Mouse (Mus musculus) midbrain, embryonic 12.5 days (tissue): ENCODE measurements at regions not wholly inside any gene's neighbourhood (a gene's known extent, or its start where the extent isn't known, plus 50 kb on each side); places are given as distances from the start of the nearest gene placed in this dataset.

Source experiments
- ATAC-seq: fragments of 200-750 bp; cut with Nextera tagmentation; 2 replicates; pipeline ENCODE4 v1.8.0; 2017; ENCODE audit warnings: low read depth, moderate TSS enrichment, moderate library complexity; ENCODE audit not compliant: low FRiP score
- H3K27ac ChIP-seq: fragments of 300-500 bp; sonication (generic); replicated peaks from 2 replicates; pipeline ENCODE4 v1.5.1; 2016; ENCODE audit warnings: mild to moderate bottlenecking
- H3K27me3 ChIP-seq: fragments of 300-500 bp; sonication (generic); 2 replicates; pipeline ENCODE4 v1.6.1; 2016; ENCODE audit warnings: mild to moderate bottlenecking
- H3K36me3 ChIP-seq: fragments of 300-500 bp; sonication (generic); 2 replicates; pipeline ENCODE4 v1.6.1; 2016
- H3K4me1 ChIP-seq: fragments of 300-500 bp; sonication (generic); 2 replicates; pipeline ENCODE4 v1.6.1; 2016
- H3K4me2 ChIP-seq: fragments of 300-500 bp; sonication (generic); replicated peaks from 2 replicates; pipeline ENCODE4 v1.6.1; 2016; ENCODE audit warnings: mild to moderate bottlenecking, moderate library complexity
- H3K4me3 ChIP-seq: fragments of 300-500 bp; sonication (generic); 2 replicates; pipeline ENCODE4 v1.5.1; 2016; ENCODE audit warnings: mild to moderate bottlenecking
- H3K9ac ChIP-seq: fragments of 300-500 bp; sonication (generic); replicated peaks from 2 replicates; pipeline ENCODE4 v1.6.1; 2016; ENCODE audit warnings: mild to moderate bottlenecking, moderate library complexity
- H3K9me3 ChIP-seq: fragments of 300-500 bp; sonication (generic); 2 replicates; pipeline ENCODE4 v1.6.1; 2016; ENCODE audit warnings: mild to moderate bottlenecking
- WGBS: fragments of 180-500 bp; shearing (Covaris S2); methylation state at CpG from one replicate; pipeline ENCODE4 v1.1.7; 2016; 5-methylcytosine and 5-hydroxymethylcytosine counted together

DNA sequence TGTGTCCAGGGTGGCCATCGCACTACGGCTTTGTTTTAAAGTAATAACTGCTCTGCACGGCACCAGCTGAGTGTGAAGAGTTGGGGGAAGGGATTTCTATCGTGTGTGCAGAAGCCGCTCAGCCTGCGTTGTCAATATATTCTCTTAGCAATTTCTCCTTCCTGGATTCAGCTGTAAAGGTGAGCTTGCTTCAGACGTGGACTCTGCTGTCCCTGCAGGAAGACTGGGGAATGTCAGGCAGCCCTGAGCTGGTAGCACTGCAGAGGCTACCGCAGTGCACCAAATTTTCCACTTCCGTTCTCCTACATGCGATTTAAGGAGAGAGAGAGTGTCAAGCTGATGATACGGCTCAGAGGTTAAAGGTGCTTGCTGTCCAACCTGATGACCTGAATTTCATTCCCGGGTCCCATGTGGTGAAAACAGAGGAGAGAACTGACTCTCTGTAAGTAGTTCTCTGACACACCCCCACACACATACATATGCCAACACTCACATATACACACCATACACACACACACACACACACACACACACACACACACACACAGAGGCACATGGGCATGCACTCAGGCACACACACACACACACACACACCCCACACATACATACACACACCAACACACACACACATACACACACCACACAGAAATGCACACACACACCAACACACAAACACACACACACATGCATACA is 59.9 kb upstream of the Prelid3b start:
- 69% methylated on average over 12 of the region's 12 CpGs for WGBS
- ATAC-seq: 0 out of 2 replicates have a peak, but pooled peaks have one; percentile 56
- H3K36me3 ChIP-seq: no peaks in the 10 kb centered on the region

DNA sequence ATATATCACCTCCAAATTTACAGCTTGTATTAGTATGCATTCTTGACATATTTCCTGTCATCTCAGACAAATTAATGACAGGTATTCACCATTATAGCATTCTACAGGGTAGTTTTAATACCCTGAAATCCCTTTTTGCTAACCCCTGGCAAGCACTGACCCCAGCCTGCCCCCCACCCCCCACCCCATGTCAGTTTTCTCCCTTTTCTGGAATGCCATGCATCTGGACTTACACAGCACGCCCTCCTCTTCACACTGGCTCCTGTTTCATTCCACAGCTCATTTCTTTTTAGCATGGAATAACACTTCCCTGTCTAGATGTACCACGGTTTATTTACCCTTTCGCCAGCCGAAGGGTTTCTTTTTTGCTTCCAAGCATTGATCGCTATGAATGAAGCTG is 67.8 kb upstream of the Prelid3b start:
- Histone ChIP-seq H3K36me3 (no peaks in the 10 kb centered on the region), H3K27ac (no peak overlapping the region), H3K27me3 (no peaks in the 10 kb centered on the region), H3K4me2 (no peak overlapping the region), H3K4me3 (no peak overlapping the region), H3K9me3 (no peaks in the 10 kb centered on the region), H3K9ac (no peak overlapping the region), H3K4me1 (no peaks in the 10 kb centered on the region)
- no peak for ATAC-seq
- WGBS: 75% methylated on average over 5 of the region's 5 CpGs

More for the DNA sequence above, 59.9 kb upstream of the Prelid3b start:
- no peaks in the 10 kb centered on the region for H3K27me3 ChIP-seq
- no peaks in the 10 kb centered on the region for H3K9me3 ChIP-seq
- no peak overlapping the region for H3K9ac ChIP-seq
- H3K4me1 ChIP-seq: no peaks in the 10 kb centered on the region
- H3K4me3 ChIP-seq: no peak overlapping the region
- H3K4me2 ChIP-seq: no peak overlapping the region
- H3K27ac ChIP-seq: no peak overlapping the region

DNA sequence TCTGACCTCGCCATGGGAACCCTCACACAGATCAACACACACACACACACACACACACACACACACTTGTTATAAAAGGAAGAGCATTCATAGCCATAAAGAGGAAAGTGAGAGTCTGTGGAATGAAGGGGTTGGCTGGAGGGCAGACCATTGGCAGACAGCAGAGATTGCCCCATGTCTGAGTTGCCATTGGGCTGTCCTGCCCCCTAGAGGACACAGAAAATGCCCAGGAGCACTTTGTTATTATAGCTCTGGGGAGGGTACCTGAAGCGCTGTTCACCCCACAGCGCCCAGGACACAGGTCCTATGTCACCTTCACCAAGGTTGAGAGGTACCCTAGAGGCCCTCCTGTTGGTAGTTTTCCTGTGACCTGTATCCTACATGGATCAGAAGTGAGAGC is 74.3 kb upstream of the Prelid3b start:
- H3K4me1 ChIP-seq: no peaks in the 10 kb centered on the region
- no peaks in the 10 kb centered on the region for H3K27me3 ChIP-seq
- no peaks in the 10 kb centered on the region for H3K9me3 ChIP-seq
- no peaks in the 10 kb centered on the region for H3K36me3 ChIP-seq
- no peak for ATAC-seq
- WGBS: 82% methylated on average over 3 of the region's 3 CpGs
- no peak overlapping the region for H3K4me2 ChIP-seq
- H3K4me3 ChIP-seq: no peak overlapping the region
- H3K9ac ChIP-seq: no peak overlapping the region
- no peak overlapping the region for H3K27ac ChIP-seq

DNA sequence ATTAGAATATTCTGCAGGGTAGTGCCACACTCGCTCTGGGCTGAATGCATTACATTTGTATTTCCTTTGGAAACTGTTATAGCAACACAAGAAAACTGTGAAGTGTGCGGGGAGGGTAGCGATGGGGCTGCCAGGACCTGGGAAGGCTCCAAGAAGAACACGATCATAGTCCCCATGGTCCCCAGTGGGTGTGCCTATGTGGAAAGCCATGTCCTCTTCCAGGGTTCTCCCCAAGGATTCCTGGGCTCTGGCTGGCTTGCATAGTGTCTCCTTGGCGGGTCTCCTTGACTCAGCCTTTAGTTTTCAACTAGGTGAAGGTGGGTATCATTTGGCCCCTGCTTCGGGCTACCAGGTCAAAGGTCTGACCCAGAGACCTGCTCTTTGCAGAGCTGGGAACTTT is 74.8 kb upstream of the Prelid3b start:
- no peak for ATAC-seq
- H3K9me3 ChIP-seq: no peaks in the 10 kb centered on the region
- H3K4me2 ChIP-seq: no peak overlapping the region
- no peak overlapping the region for H3K4me3 ChIP-seq
- no peaks in the 10 kb centered on the region for H3K4me1 ChIP-seq
- H3K27me3 ChIP-seq: no peaks in the 10 kb centered on the region
- H3K27ac ChIP-seq: no peak overlapping the region
- H3K36me3 ChIP-seq: no peaks in the 10 kb centered on the region
- 89% methylated on average over 6 of the region's 6 CpGs for WGBS
- no peak overlapping the region for H3K9ac ChIP-seq

- whole genome bisulfite sequencing: 78% methylated on average over 4 of the region's 4 CpGs
- no peak overlapping the region for H3K9ac ChIP-seq
- H3K36me3 ChIP-seq: no peaks in the 10 kb centered on the region
- no peak overlapping the region for H3K27ac ChIP-seq
- H3K4me2 ChIP-seq: no peak overlapping the region
- no peaks in the 10 kb centered on the region for H3K9me3 ChIP-seq
- ATAC-seq: no peak
- H3K4me3 ChIP-seq: no peak overlapping the region
- H3K4me1 ChIP-seq: no peaks in the 10 kb centered on the region
- no peaks in the 10 kb centered on the region for H3K27me3 ChIP-seq
Observed at GRCm38 (mm10) chr2:174548776-174549175, 75.9 kb upstream of the Prelid3b start.

- WGBS: 90% methylated on average over 11 of the region's 11 CpGs
- H3K4me3 ChIP-seq: no peak overlapping the region
- no peaks in the 10 kb centered on the region for H3K4me1 ChIP-seq
- no peaks in the 10 kb centered on the region for H3K36me3 ChIP-seq
- ATAC-seq: no peak
- H3K4me2 ChIP-seq: no peak overlapping the region
- no peaks in the 10 kb centered on the region for H3K9me3 ChIP-seq
- H3K9ac ChIP-seq: no peak overlapping the region
- H3K27ac ChIP-seq: no peak overlapping the region
- no peaks in the 10 kb centered on the region for H3K27me3 ChIP-seq
Observed at GRCm38 (mm10) chr2:174555778-174556177, 82.9 kb upstream of the Prelid3b start.

DNA sequence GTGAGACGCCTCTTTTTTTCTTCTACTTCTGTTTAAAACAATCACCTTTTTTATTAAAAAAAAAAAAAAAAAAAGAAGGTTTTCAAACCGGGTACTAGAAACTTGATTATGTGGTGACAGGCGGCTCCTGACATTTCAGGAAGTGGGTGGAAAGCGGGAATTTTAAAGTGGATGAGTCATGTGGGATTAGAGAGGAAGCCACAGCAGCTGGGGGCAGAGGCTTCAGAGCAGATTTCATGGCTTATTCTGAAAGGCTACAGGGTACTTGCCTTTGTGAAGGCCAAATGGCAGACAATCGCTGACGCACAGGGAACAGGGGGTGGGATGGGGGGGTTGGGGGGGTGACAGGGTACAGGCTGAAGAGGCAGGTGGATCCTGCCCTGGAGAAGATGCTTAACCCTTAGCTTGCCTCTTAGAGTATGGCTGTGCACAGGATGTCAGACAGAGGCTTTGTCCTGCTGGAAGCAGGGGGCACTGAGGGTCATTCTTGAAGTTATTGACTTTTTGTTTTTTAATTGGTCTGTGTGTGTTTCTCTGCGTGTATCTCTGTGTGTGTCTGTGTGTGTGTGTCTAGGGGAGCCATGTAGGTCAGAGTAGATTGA is 81.4 kb upstream of the Zfp831 start:
- no peaks in the 10 kb centered on the region for H3K27me3 ChIP-seq
- no peak overlapping the region for H3K4me2 ChIP-seq
- H3K9ac ChIP-seq: no peak overlapping the region
- no peaks in the 10 kb centered on the region for H3K9me3 ChIP-seq
- peak; percentile 48 for ATAC-seq
- no peak overlapping the region for H3K27ac ChIP-seq
- no peaks in the 10 kb centered on the region for H3K36me3 ChIP-seq
- WGBS: 24% methylated on average over 7 of the region's 7 CpGs
- H3K4me3 ChIP-seq: no peak overlapping the region
- H3K4me1 ChIP-seq: peaks cover 12% of the 10 kb centered on the region

- Histone ChIP-seq H3K4me2 (no peak overlapping the region), H3K9me3 (no peaks in the 10 kb centered on the region), H3K27ac (no peak overlapping the region), H3K27me3 (no peaks in the 10 kb centered on the region), H3K36me3 (no peaks in the 10 kb centered on the region), H3K4me1 (peaks cover 12% of the 10 kb centered on the region), H3K4me3 (no peak overlapping the region), H3K9ac (no peak overlapping the region)
- WGBS: 85% methylated on average over 3 of the region's 3 CpGs
- ATAC-seq: no peak
Observed at GRCm38 (mm10) chr2:174563917-174564316, 79.4 kb upstream of the Zfp831 start.

- Histone ChIP-seq H3K9me3 (no peaks in the 10 kb centered on the region), H3K4me2 (no peak overlapping the region), H3K4me3 (no peak overlapping the region), H3K9ac (no peak overlapping the region), H3K4me1 (peaks cover 12% of the 10 kb centered on the region), H3K27ac (no peak overlapping the region), H3K27me3 (no peaks in the 10 kb centered on the region), H3K36me3 (no peaks in the 10 kb centered on the region)
- ATAC-seq: no peak
- WGBS: 15% methylated on average over 5 of the region's 5 CpGs
Observed at GRCm38 (mm10) chr2:174564817-174565216, 78.5 kb upstream of the Zfp831 start.

DNA sequence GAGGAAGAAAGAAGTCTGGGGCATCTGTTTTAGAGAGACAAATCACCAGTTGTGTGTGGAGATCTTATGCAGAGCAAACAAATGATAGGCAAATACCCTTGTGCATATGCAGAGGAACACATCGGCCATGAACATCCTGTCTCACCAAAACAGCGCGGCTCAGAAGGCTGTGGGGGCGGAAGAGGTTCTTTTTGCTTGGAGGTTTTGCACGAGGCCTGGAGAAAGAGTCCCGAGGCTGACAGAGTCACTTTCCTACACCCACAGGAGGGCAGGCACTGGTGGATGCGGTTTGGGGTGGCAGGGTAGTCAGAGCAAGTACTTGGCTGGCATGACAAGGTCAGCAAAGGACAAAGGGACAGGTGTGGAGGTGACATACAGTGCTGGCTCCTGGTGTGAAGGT is 77.4 kb upstream of the Zfp831 start:
- Histone ChIP-seq H3K36me3 (no peaks in the 10 kb centered on the region), H3K9me3 (no peaks in the 10 kb centered on the region), H3K27ac (no peak overlapping the region), H3K4me3 (no peak overlapping the region), H3K4me1 (peaks cover 12% of the 10 kb centered on the region), H3K27me3 (no peaks in the 10 kb centered on the region), H3K4me2 (no peak overlapping the region), H3K9ac (no peak overlapping the region)
- ATAC-seq: no peak
- WGBS: 86% methylated on average over 7 of the region's 7 CpGs

GRCm38 (mm10) chr2:174566752-174567151 is 76.6 kb upstream of the Zfp831 start:
- Histone ChIP-seq H3K4me3 (no peak overlapping the region), H3K4me2 (no peak overlapping the region), H3K9me3 (no peaks in the 10 kb centered on the region), H3K27ac (no peak overlapping the region), H3K27me3 (no peaks in the 10 kb centered on the region), H3K36me3 (no peaks in the 10 kb centered on the region), H3K4me1 (peaks cover 11% of the 10 kb centered on the region), H3K9ac (no peak overlapping the region)
- 51% methylated on average over 4 of the region's 4 CpGs for WGBS
- no peak for ATAC-seq

DNA sequence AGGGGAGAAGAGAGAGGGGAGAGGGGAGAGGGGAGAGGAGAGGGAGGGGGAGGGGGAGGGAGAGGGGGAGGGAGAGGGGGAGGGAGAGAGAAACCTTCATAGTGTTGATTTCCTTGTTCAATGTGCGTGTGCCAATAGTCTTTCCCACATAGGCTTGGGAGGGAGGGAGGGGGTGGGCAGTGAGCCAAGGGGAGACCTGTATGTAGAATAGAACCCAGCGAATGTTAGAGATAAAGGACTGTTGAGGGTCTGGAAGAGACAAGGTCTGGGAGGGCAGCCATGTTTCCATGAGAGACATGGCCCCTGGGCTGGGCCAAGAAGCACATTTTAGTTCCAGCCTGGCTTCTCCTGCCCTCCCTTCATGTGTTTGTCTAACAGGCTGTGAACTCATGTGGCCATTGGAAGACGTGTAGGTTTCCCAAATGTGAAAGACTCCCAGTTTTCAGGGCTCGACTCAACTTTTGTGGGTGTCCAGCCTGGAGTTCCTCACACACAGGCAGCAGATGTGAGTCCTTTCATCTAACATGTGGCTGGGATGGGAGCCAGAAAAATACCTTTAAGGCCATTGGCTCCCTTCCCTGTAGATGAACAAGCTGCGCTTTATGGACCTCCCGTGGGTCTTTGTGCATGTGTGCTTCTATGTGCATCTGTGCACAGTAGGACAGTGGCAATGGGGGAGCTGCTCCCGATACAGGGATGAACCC is 68.4 kb upstream of the Zfp831 start:
- Histone ChIP-seq H3K4me3 (no peak overlapping the region), H3K4me2 (no peak overlapping the region), H3K9ac (no peak overlapping the region), H3K36me3 (no peaks in the 10 kb centered on the region), H3K4me1 (no peaks in the 10 kb centered on the region), H3K9me3 (no peaks in the 10 kb centered on the region), H3K27ac (no peak overlapping the region), H3K27me3 (no peaks in the 10 kb centered on the region)
- no peak for ATAC-seq
- WGBS: 87% methylated on average over 7 of the region's 7 CpGs
